Mouse (Mus musculus) hindbrain, postnatal 0 days (tissue): ENCODE measurements at regions not wholly inside any gene's neighbourhood (a gene's known extent, or its start where the extent isn't known, plus 50 kb on each side); places are given as distances from the start of the nearest gene placed in this dataset.

Source experiments
- ATAC-seq: fragments of 200-750 bp; cut with Nextera tagmentation; 2 replicates; pipeline ENCODE4 v1.8.0; 2017; ENCODE audit warnings: mild to moderate bottlenecking, moderate TSS enrichment, moderate library complexity
- DNase-seq: peaks from one replicate; pipeline ENCODE4 v3.0.0-alpha.2; 2015; ENCODE audit warnings: low spot score
- H3K27ac ChIP-seq: fragments of 300-500 bp; sonication (generic); 2 replicates; pipeline ENCODE4 v1.5.1; 2014; ENCODE audit warnings: mild to moderate bottlenecking
- H3K27me3 ChIP-seq: fragments of 300-500 bp; sonication (generic); 2 replicates; pipeline ENCODE4 v1.6.1; 2014; ENCODE audit warnings: low read length, mixed read lengths; ENCODE audit not compliant: insufficient read depth
- H3K36me3 ChIP-seq: fragments of 300-500 bp; sonication (generic); 2 replicates; pipeline ENCODE4 v1.6.1; 2014; ENCODE audit warnings: low read length, mixed read lengths; ENCODE audit not compliant: insufficient read depth
- H3K4me1 ChIP-seq: fragments of 300-500 bp; sonication (generic); 2 replicates; pipeline ENCODE4 v1.6.1; 2014; ENCODE audit warnings: antibody characterized with exemption, low read length, mixed read lengths; ENCODE audit not compliant: insufficient read depth
- H3K4me2 ChIP-seq: fragments of 300-500 bp; sonication (generic); 2 replicates; pipeline ENCODE4 v1.6.1; 2014; ENCODE audit warnings: low read depth, mild to moderate bottlenecking, low read length, moderate library complexity, mixed read lengths
- H3K4me3 ChIP-seq: fragments of 300-500 bp; sonication (generic); 2 replicates; pipeline ENCODE4 v1.5.1; 2014; ENCODE audit warnings: low read length
- H3K9ac ChIP-seq: fragments of 300-500 bp; sonication (generic); replicated peaks from 2 replicates; pipeline ENCODE4 v1.6.1; 2014; ENCODE audit warnings: mild to moderate bottlenecking, low read length, moderate library complexity, mixed read lengths
- H3K9me3 ChIP-seq: fragments of 300-500 bp; sonication (generic); 2 replicates; pipeline ENCODE4 v1.6.1; 2016; ENCODE audit warnings: low read length, mixed read lengths
- CTCF ChIP-seq: IDR thresholded peaks from 2 replicates; pipeline ENCODE4 v1.5.1; 2016; ENCODE audit warnings: antibody characterized with exemption, control low read depth, low read depth
- WGBS: fragments of 180-500 bp; shearing (Covaris S2); extraction: QIAGEN DNeasy Blood & Tissue Kit; methylation state at CpG from one replicate; pipeline ENCODE4 v1.1.7; 2014; 5-methylcytosine and 5-hydroxymethylcytosine counted together

GRCm38 (mm10) chr2:114419346-114419745, 218.1 kb upstream of the Zfp770 start:
- ATAC-seq = no peak
- Histone ChIP-seq H3K27me3 (no peaks in the 10 kb centered on the region), H3K4me2 (no peak overlapping the region), H3K9me3 (0 out of 2 replicates have a peak, but pooled peaks cover 3% of the 10 kb centered on the region), H3K9ac (no peak overlapping the region), H3K36me3 (no peaks in the 10 kb centered on the region), H3K27ac (no peak overlapping the region), H3K4me1 (no peaks in the 10 kb centered on the region), H3K4me3 (no peak overlapping the region)
- TF ChIP-seq CTCF = no peak
- no peak for DNase-seq
- WGBS = 66% methylated on average over 3 of the region's 3 CpGs

GRCm38 (mm10) chr2:114413013-114413412, 211.7 kb upstream of the Zfp770 start:
- Histone ChIP-seq H3K4me3 (no peak overlapping the region), H3K4me1 (no peaks in the 10 kb centered on the region), H3K9ac (no peak overlapping the region), H3K9me3 (no peaks in the 10 kb centered on the region), H3K4me2 (no peak overlapping the region), H3K36me3 (no peaks in the 10 kb centered on the region), H3K27me3 (no peaks in the 10 kb centered on the region), H3K27ac (no peak overlapping the region)
- DNase-seq (no peak), ATAC-seq (no peak)
- TF ChIP-seq CTCF = no peak
- 90% methylated on average over 3 of the region's 3 CpGs for WGBS

DNA sequence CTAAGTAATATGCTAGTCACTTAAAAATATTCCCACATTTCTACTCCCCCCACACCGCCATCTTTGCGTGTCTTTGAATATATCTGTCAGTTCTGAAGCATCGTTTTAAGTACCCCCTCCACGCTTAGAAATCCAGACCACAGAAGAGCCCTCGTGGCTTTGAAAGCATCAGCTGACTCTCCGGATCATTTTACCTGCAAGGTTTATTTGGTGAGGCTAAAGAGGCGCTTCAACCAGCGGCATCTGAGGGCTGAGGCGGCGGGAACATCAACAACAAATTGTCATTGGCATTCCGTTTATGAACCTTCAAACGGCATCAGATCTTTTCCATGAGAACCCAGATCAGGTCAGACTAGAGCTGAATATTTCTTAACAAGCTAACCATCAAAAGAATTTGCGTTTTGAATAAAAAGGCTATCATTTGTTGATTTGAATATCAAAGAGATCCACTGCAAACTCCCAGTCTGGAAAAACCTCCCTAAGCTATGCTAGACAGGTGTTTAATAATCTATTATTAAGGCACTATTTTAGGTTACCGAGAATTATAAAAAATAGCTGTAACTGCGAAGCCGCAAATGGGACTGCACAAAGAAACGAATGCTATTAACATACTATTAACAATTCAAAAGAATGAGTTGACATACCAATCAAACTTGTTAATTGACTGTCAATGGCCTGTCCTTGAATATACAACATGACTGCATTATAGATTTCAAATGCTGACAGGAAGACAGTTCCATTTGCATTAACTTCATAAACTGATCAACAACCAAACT, 210.9 kb upstream of the Zfp770 start:
- Histone ChIP-seq H3K9ac (no peak overlapping the region), H3K9me3 (no peaks in the 10 kb centered on the region), H3K27me3 (no peaks in the 10 kb centered on the region), H3K4me2 (no peak overlapping the region), H3K27ac (no peak overlapping the region), H3K4me1 (no peaks in the 10 kb centered on the region), H3K4me3 (no peak overlapping the region), H3K36me3 (no peaks in the 10 kb centered on the region)
- DNase-seq (no peak), ATAC-seq (no peak)
- 67% methylated on average over 17 of the region's 17 CpGs for WGBS
- TF ChIP-seq CTCF = no peak

- no peak overlapping the region for H3K4me2 ChIP-seq
- no peak for ATAC-seq
Measured at GRCm38 (mm10) chr2:114410717-114411116, 209.4 kb upstream of the Zfp770 start.

GRCm38 (mm10) chr2:114409542-114409941, 208.3 kb upstream of the Zfp770 start:
- DNase-seq = no peak
- no peak for ATAC-seq
- no peak overlapping the region for H3K27ac ChIP-seq

More at GRCm38 (mm10) chr2:114410717-114411116, 209.4 kb upstream of the Zfp770 start:
- DNase-seq = no peak
- Histone ChIP-seq H3K4me3 (no peak overlapping the region), H3K9ac (no peak overlapping the region), H3K9me3 (no peaks in the 10 kb centered on the region), H3K27me3 (no peaks in the 10 kb centered on the region), H3K27ac (no peak overlapping the region), H3K4me1 (no peaks in the 10 kb centered on the region), H3K36me3 (no peaks in the 10 kb centered on the region)
- WGBS = 74% methylated on average over 3 of the region's 3 CpGs
- TF ChIP-seq CTCF = no peak

GRCm38 (mm10) chr2:114407408-114407807, 206.1 kb upstream of the Zfp770 start:
- H3K4me3 ChIP-seq = no peak overlapping the region
- TF ChIP-seq CTCF = no peak
- H3K4me1 ChIP-seq = no peaks in the 10 kb centered on the region
- 53% methylated on average over 5 of the region's 5 CpGs for WGBS
- H3K9me3 ChIP-seq = no peaks in the 10 kb centered on the region
- ATAC-seq (no peak), DNase-seq (no peak)
- no peak overlapping the region for H3K27ac ChIP-seq
- no peak overlapping the region for H3K4me2 ChIP-seq
- H3K36me3 ChIP-seq = no peaks in the 10 kb centered on the region
- no peak overlapping the region for H3K9ac ChIP-seq
- H3K27me3 ChIP-seq = no peaks in the 10 kb centered on the region

More at GRCm38 (mm10) chr2:114409542-114409941, 208.3 kb upstream of the Zfp770 start:
- Histone ChIP-seq H3K4me3 (no peak overlapping the region), H3K27me3 (no peaks in the 10 kb centered on the region), H3K9ac (no peak overlapping the region), H3K4me1 (no peaks in the 10 kb centered on the region), H3K4me2 (no peak overlapping the region), H3K9me3 (no peaks in the 10 kb centered on the region), H3K36me3 (no peaks in the 10 kb centered on the region)
- no peak for TF ChIP-seq CTCF

DNA sequence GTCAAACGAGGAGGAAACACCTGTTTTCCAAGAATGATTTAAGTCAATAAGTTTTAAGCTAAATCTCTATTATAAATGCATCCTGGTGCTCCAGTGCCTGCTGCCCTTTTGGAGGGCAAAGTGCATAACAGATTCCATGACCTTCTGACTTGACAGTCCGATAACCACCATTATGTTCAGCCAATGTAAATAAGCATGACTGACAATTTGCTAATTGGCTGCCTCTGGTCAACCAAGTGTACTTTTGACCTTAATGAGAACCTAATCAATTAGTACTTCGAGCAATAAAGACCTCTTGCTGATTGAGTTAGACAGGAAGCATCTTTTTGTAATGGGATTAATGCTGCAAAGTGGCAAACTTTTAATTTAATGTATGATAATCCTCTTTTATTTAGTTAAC, 183.3 kb upstream of the Zfp770 start:
- Histone ChIP-seq H3K4me3 (no peak overlapping the region), H3K9ac (no peak overlapping the region), H3K27ac (no peak overlapping the region), H3K4me2 (no peak overlapping the region), H3K4me1 (no peaks in the 10 kb centered on the region), H3K27me3 (no peaks in the 10 kb centered on the region), H3K9me3 (no peaks in the 10 kb centered on the region), H3K36me3 (no peaks in the 10 kb centered on the region)
- DNase-seq (no peak), ATAC-seq (no peak)
- TF ChIP-seq CTCF = no peak
- 24% methylated on average over 3 of the region's 3 CpGs for WGBS
